Mouse (Mus musculus): Measurements from ENCODE around the gene Olfr313. TPM values are rescaled to one million over a fixed set of nuclear protein-coding genes. Genes with fewer than 3 reads are reported as not detected.
"Not testable (repeated sequence)": the region's sequence is repeated elsewhere in the genome, so short reads cannot be mapped to it uniquely, and the experiment has no call there.

Gene Olfr313
- polyA plus RNA-seq (2016; fragmentation: Nextera tagmentation; extraction: Ambion mirVana) = not detected in 2 replicates

- not testable (repeated sequence) for DNase-seq (ENCODE audit: low spot score); H3K4me3 ChIP-seq; H3K9me3 ChIP-seq (replicated peaks); H3K27ac ChIP-seq; H3K36me3 ChIP-seq; H3K4me1 ChIP-seq; H3K27me3 ChIP-seq (ENCODE audit: low read depth, poor library complexity, severe bottlenecking)
- 57% methylated on average over 1 of the region's 1 CpGs for WGBS
These were observed at the start of gene Olfr313 for GRCm38 (mm10) chr11:58814700-58815099. Gene Olfr313 (plus strand): TSS chr11:58815000.

- no peak within 1 kb of the TSS for H3K27ac ChIP-seq
- H3K27me3 ChIP-seq (ENCODE audit: low read depth, poor library complexity, severe bottlenecking) = no peaks in the 10 kb centered on the region
- H3K36me3 ChIP-seq = no peaks in the 10 kb centered on the region
- no peak within 1 kb of the TSS for H3K4me3 ChIP-seq
- H3K9me3 ChIP-seq (replicated peaks) = no peaks in the 10 kb centered on the region
- H3K4me1 ChIP-seq = no peaks in the 10 kb centered on the region
- DNase-seq (ENCODE audit: low spot score) = no peak
These were observed 41.9 kb upstream of the Olfr313 start, which contains the start of gene Olfr315 for GRCm38 (mm10) chr11:58772888-58773287. Gene Olfr315 (plus strand): TSS chr11:58773188.

GRCm38 (mm10) chr11:58782480-58783089, 32.2 kb upstream of the Olfr313 start, which contains the start of gene Olfr314:
Gene Olfr314 (plus strand): TSS chr11:58782952.
- H3K4me3 ChIP-seq = no peak within 1 kb of the TSS
- no peaks in the 10 kb centered on the region for H3K27me3 ChIP-seq (ENCODE audit: low read depth, poor library complexity, severe bottlenecking)
- H3K36me3 ChIP-seq = no peaks in the 10 kb centered on the region
- DNase-seq (ENCODE audit: low spot score) = no peak
- 88% methylated on average over 6 of the region's 6 CpGs for WGBS
- no peak within 1 kb of the TSS for H3K27ac ChIP-seq
- no peaks in the 10 kb centered on the region for H3K9me3 ChIP-seq (replicated peaks)
- no peaks in the 10 kb centered on the region for H3K4me1 ChIP-seq

GRCm38 (mm10) chr11:58784182-58784581, 30.6 kb upstream of the Olfr313 start:
- Histone ChIP-seq H3K4me1 (no peaks in the 10 kb centered on the region), H3K27me3 (ENCODE audit: low read depth, poor library complexity, severe bottlenecking) (no peaks in the 10 kb centered on the region), H3K9me3 (replicated peaks) (no peaks in the 10 kb centered on the region), H3K36me3 (no peaks in the 10 kb centered on the region), H3K4me3 (no peak overlapping the region), H3K27ac (no peak overlapping the region)
- 82% methylated on average over 2 of the region's 2 CpGs for WGBS
- DNase-seq (ENCODE audit: low spot score) = no peak

GRCm38 (mm10) chr11:58787651-58788050, 27.1 kb upstream of the Olfr313 start:
- H3K27me3 ChIP-seq (ENCODE audit: low read depth, poor library complexity, severe bottlenecking) = no peaks in the 10 kb centered on the region
- no peak overlapping the region for H3K4me3 ChIP-seq
- no peaks in the 10 kb centered on the region for H3K9me3 ChIP-seq (replicated peaks)
- no peak for DNase-seq (ENCODE audit: low spot score)
- H3K36me3 ChIP-seq = no peaks in the 10 kb centered on the region
- WGBS = 89% methylated on average over 10 of the region's 10 CpGs
- no peak overlapping the region for H3K27ac ChIP-seq
- H3K4me1 ChIP-seq = no peaks in the 10 kb centered on the region

- Histone ChIP-seq H3K4me1 (no peaks in the 10 kb centered on the region), H3K4me3 (no peak overlapping the region), H3K27me3 (ENCODE audit: low read depth, poor library complexity, severe bottlenecking) (no peaks in the 10 kb centered on the region), H3K9me3 (replicated peaks) (no peaks in the 10 kb centered on the region), H3K27ac (no peak overlapping the region), H3K36me3 (no peaks in the 10 kb centered on the region)
- DNase-seq (ENCODE audit: low spot score) = no peak
- WGBS = 85% methylated on average over 8 of the region's 8 CpGs
These were observed 26.5 kb upstream of the Olfr313 start for GRCm38 (mm10) chr11:58788346-58788745.

GRCm38 (mm10) chr11:58789532-58789931, 25.3 kb upstream of the Olfr313 start:
- Histone ChIP-seq H3K4me1 (no peaks in the 10 kb centered on the region), H3K4me3 (no peak overlapping the region), H3K27ac (no peak overlapping the region), H3K9me3 (replicated peaks) (no peaks in the 10 kb centered on the region), H3K36me3 (no peaks in the 10 kb centered on the region), H3K27me3 (ENCODE audit: low read depth, poor library complexity, severe bottlenecking) (no peaks in the 10 kb centered on the region)
- 45% methylated on average over 3 of the region's 3 CpGs for WGBS
- DNase-seq (ENCODE audit: low spot score) = no peak

GRCm38 (mm10) chr11:58790053-58790452, 24.7 kb upstream of the Olfr313 start:
- H3K27ac ChIP-seq = no peak overlapping the region
- no peaks in the 10 kb centered on the region for H3K4me1 ChIP-seq
- H3K36me3 ChIP-seq = no peaks in the 10 kb centered on the region
- WGBS = 66% methylated on average over 2 of the region's 2 CpGs
- no peak overlapping the region for H3K4me3 ChIP-seq
- H3K9me3 ChIP-seq (replicated peaks) = no peaks in the 10 kb centered on the region
- no peaks in the 10 kb centered on the region for H3K27me3 ChIP-seq (ENCODE audit: low read depth, poor library complexity, severe bottlenecking)
- DNase-seq (ENCODE audit: low spot score) = no peak

GRCm38 (mm10) chr11:58790646-58791045, 24.2 kb upstream of the Olfr313 start:
- Histone ChIP-seq H3K4me1 (no peaks in the 10 kb centered on the region), H3K36me3 (no peaks in the 10 kb centered on the region), H3K4me3 (no peak overlapping the region), H3K27ac (no peak overlapping the region), H3K27me3 (ENCODE audit: low read depth, poor library complexity, severe bottlenecking) (no peaks in the 10 kb centered on the region), H3K9me3 (replicated peaks) (no peaks in the 10 kb centered on the region)
- DNase-seq (ENCODE audit: low spot score) = no peak
- 90% methylated on average over 6 of the region's 6 CpGs for WGBS

GRCm38 (mm10) chr11:58795856-58796255, 18.9 kb upstream of the Olfr313 start:
- Histone ChIP-seq H3K9me3 (replicated peaks) (no peaks in the 10 kb centered on the region), H3K27me3 (ENCODE audit: low read depth, poor library complexity, severe bottlenecking) (no peaks in the 10 kb centered on the region), H3K27ac (no peak overlapping the region), H3K36me3 (no peaks in the 10 kb centered on the region), H3K4me3 (no peak overlapping the region), H3K4me1 (no peaks in the 10 kb centered on the region)
- WGBS = 70% methylated on average over 2 of the region's 2 CpGs
- DNase-seq (ENCODE audit: low spot score) = no peak

- Histone ChIP-seq H3K4me3 (no peak overlapping the region), H3K9me3 (replicated peaks) (no peaks in the 10 kb centered on the region), H3K36me3 (no peaks in the 10 kb centered on the region), H3K27me3 (ENCODE audit: low read depth, poor library complexity, severe bottlenecking) (no peaks in the 10 kb centered on the region), H3K4me1 (peaks cover 3% of the 10 kb centered on the region), H3K27ac (no peak overlapping the region)
- no peak for DNase-seq (ENCODE audit: low spot score)
- WGBS = 75% methylated on average over 7 of the region's 7 CpGs
These were observed 17.9 kb upstream of the Olfr313 start for GRCm38 (mm10) chr11:58796850-58797249.

- Histone ChIP-seq H3K4me3 (no peak overlapping the region), H3K27me3 (ENCODE audit: low read depth, poor library complexity, severe bottlenecking) (no peaks in the 10 kb centered on the region), H3K27ac (no peak overlapping the region), H3K4me1 (peaks cover 7% of the 10 kb centered on the region), H3K36me3 (no peaks in the 10 kb centered on the region), H3K9me3 (replicated peaks) (no peaks in the 10 kb centered on the region)
- 82% methylated on average over 5 of the region's 5 CpGs for WGBS
- no peak for DNase-seq (ENCODE audit: low spot score)
These were observed 15.1 kb upstream of the Olfr313 start for GRCm38 (mm10) chr11:58799747-58800146.

- no peak within 1 kb of the TSS for H3K27ac ChIP-seq
- peaks cover 7% of the 10 kb centered on the region for H3K4me1 ChIP-seq
- H3K36me3 ChIP-seq = no peaks in the 10 kb centered on the region
- H3K9me3 ChIP-seq (replicated peaks) = no peaks in the 10 kb centered on the region
- 44% methylated on average over 14 of the region's 14 CpGs for WGBS
- no peak within 1 kb of the TSS for H3K4me3 ChIP-seq
- no peaks in the 10 kb centered on the region for H3K27me3 ChIP-seq (ENCODE audit: low read depth, poor library complexity, severe bottlenecking)
- DNase-seq (ENCODE audit: low spot score) = no peak
These were observed 13.1 kb upstream of the Olfr313 start, which contains the start of gene Fam183b for GRCm38 (mm10) chr11:58801558-58802228. Gene Fam183b (minus strand): TSS chr11:58801960.

Data from limb, embryonic 10.5 days (tissue).